Mouse (Mus musculus) cerebellum, adult 2 months (tissue): ENCODE measurements around the gene Gpr62.

ENCODE experiments used
- CTCF ChIP-seq: fragments of 200-500 bp; IDR thresholded peaks from 2 replicates; pipeline ENCODE4 v1.5.1; 2011; ENCODE audit warnings: low read depth, mild to moderate bottlenecking, control low read depth, low read length, moderate library complexity, borderline replicate concordance; ENCODE audit not compliant: insufficient read depth
- POLR2A ChIP-seq: fragments of 200-500 bp; IDR thresholded peaks from 2 replicates; pipeline ENCODE4 v1.6.1; 2011; ENCODE audit warnings: low read length, control low read depth, borderline replicate concordance; ENCODE audit not compliant: insufficient read depth

DNA sequence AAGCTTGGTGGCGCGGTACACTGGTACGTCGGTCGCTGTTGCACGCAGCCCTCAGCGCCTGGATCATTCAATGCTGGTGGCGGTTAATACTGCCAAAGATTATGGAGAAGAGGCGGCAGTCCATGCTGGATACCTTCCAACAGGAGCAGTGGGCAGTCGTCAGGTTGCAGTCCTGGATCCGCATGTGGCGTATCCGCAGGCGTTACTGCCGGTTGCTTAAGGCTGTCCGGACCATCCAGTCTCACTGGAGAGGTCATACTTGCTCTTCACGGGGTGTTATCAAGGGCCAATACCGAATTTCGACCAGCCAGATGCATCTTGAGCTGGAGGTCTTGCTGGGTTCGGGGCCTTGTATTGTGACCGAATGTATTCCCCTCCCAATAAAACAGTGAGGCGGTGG is 36.1 kb upstream of the Gpr62 start:
- TF ChIP-seq CTCF (no peak), POLR2A (no peak)
